Mouse (Mus musculus) olfactory bulb, adult 2 months (tissue): ENCODE results near the gene Zhx3.

Source experiments
- CTCF ChIP-seq: fragments of 200-500 bp; IDR thresholded peaks from 2 replicates; pipeline ENCODE4 v1.5.1; 2012; ENCODE audit warnings: low read depth, mild to moderate bottlenecking, low read length, moderate library complexity; ENCODE audit not compliant: insufficient read depth
- POLR2A ChIP-seq: fragments of 200-500 bp; IDR thresholded peaks from 2 replicates; pipeline ENCODE4 v1.6.1; 2012; ENCODE audit warnings: mild to moderate bottlenecking, low read depth, low read length, moderate library complexity; ENCODE audit not compliant: insufficient read depth

DNA sequence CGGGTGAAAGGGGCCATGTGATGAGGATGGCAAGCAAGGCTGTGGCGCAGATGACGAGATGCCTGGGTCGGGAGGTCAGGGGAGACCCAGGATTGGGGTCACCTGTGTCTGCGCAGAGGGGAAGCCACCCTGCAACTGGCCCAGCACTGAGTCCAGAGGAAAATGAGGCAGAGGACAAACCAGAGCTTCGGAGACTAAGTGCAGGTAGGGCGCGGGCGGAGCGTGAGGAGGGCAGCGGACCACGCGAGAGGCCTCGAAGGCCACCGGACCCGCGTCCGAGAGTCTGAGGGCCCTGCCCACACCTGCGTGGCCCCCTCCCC lies 142.0 kb downstream of the Zhx3 start:
- no peak for TF ChIP-seq CTCF
- no peak for TF ChIP-seq POLR2A
